Mouse (Mus musculus) 3T3-L1 (cell line): ENCODE data around the gene Crybb1.

Source experiments
- DNase-seq: peaks from one replicate; pipeline ENCODE4 v3.0.0-alpha.2; 2015; ENCODE audit warnings: low read depth, low spot score

The Crybb1 gene

GRCm38 (mm10) chr5:112237439-112237838 lies 18.2 kb upstream of the Crybb1 start:
- no peak for DNase-seq

GRCm38 (mm10) chr5:112237866-112238570 lies 17.6 kb upstream of the Crybb1 start:
- DNase-seq: no peak

GRCm38 (mm10) chr5:112238781-112239482 lies 16.7 kb upstream of the Crybb1 start:
- no peak for DNase-seq

- peak; percentile 94 for DNase-seq
Observed at GRCm38 (mm10) chr5:112240761-112241160, 14.9 kb upstream of the Crybb1 start.

- DNase-seq: no peak
Observed at GRCm38 (mm10) chr5:112241849-112242248, 13.8 kb upstream of the Crybb1 start.

- DNase-seq: no peak
Observed at GRCm38 (mm10) chr5:112242361-112242778, 13.2 kb upstream of the Crybb1 start.

- DNase-seq: no peak
Observed at GRCm38 (mm10) chr5:112243041-112243440, 12.6 kb upstream of the Crybb1 start.

GRCm38 (mm10) chr5:112243539-112244274 lies 11.9 kb upstream of the Crybb1 start:
- no peak for DNase-seq

- no peak for DNase-seq
Observed at GRCm38 (mm10) chr5:112244275-112244562, 11.4 kb upstream of the Crybb1 start.

GRCm38 (mm10) chr5:112244890-112245615 lies 10.6 kb upstream of the Crybb1 start:
- DNase-seq: no peak

GRCm38 (mm10) chr5:112247399-112247798 lies 8.2 kb upstream of the Crybb1 start:
- DNase-seq: no peak

GRCm38 (mm10) chr5:112249106-112249505 lies 6.5 kb upstream of the Crybb1 start:
- DNase-seq: no peak

GRCm38 (mm10) chr5:112252400-112252799 lies 3.2 kb upstream of the Crybb1 start, which contains the start of gene Cryba4:
Cryba4 (minus strand) TSS chr5:112252518.
- no peak for DNase-seq

GRCm38 (mm10) chr5:112253169-112253568 lies 2.4 kb upstream of the Crybb1 start:
- no peak for DNase-seq

GRCm38 (mm10) chr5:112254282-112254806 lies 1.3 kb upstream of the Crybb1 start:
- DNase-seq: peak; percentile 32

GRCm38 (mm10) chr5:112256457-112256856 lies 842 bp downstream of the Crybb1 start:
- DNase-seq: no peak

- no peak for DNase-seq
Observed at GRCm38 (mm10) chr5:112257896-112258295, 2.3 kb downstream of the Crybb1 start.

GRCm38 (mm10) chr5:112259862-112260650 lies 4.4 kb downstream of the Crybb1 start:
- DNase-seq: peak; percentile 82

GRCm38 (mm10) chr5:112260818-112261217 lies 5.2 kb downstream of the Crybb1 start:
- DNase-seq: no peak

GRCm38 (mm10) chr5:112264099-112264498 lies 8.5 kb downstream of the Crybb1 start:
- peak; percentile 55 for DNase-seq

GRCm38 (mm10) chr5:112265110-112265509 lies 9.5 kb downstream of the Crybb1 start:
- DNase-seq: no peak
